Mouse (Mus musculus) R1 (cell line): ENCODE results near the gene Slc7a10.
A peak's percentile ranks its signal among the peaks of the same experiment; 100 is the strongest.

ENCODE experiments used
- DNase-seq: peaks from one replicate; pipeline ENCODE4 v3.0.0-alpha.2; 2018; ENCODE audit warnings: low read depth, low spot score

Gene Slc7a10

DNA sequence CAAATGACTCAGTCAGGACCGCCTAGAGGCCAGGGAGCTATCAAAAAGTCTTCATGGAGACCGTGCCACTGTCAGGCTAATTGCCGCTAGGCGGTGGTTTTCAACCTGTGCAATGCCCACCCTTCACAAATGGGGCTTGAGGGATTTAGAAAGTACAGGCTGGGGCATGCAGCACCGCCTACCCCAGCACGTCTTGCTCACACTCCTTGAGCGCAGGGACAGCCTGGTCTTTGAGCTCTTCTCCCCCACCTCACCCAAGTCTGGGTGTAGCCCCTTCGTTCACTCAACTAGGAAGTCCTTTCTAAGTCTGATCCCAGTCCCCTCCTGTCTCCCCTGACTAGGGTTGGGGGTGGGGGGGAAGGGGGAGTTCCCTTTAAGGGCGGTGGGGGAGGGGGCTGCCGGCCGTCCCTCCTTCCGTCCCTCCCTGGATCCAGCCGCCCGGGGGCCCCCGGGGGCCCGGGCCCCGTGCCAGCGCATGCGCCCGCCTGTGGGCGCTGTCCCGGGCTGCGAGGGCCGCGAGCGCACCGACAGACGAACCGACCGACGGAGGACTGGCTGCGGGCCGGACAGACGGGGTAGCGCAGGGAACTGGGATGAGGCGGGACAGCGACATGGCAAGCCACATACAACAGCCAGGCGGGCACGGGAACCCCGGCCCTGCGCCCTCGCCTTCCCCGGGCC is at the start of gene Slc7a10:
TSS of gene Slc7a10 (plus strand) at position 497 of the 681 bp plus-strand sequence.
- peak; percentile 32 for DNase-seq

GRCm38 (mm10) chr7:35137524-35137923 is 48.7 kb upstream of the Slc7a10 start:
- DNase-seq: no peak

GRCm38 (mm10) chr7:35138481-35138880 is 47.7 kb upstream of the Slc7a10 start:
- DNase-seq: no peak

- DNase-seq: no peak
Observed at GRCm38 (mm10) chr7:35139880-35140279, 46.3 kb upstream of the Slc7a10 start.

DNA sequence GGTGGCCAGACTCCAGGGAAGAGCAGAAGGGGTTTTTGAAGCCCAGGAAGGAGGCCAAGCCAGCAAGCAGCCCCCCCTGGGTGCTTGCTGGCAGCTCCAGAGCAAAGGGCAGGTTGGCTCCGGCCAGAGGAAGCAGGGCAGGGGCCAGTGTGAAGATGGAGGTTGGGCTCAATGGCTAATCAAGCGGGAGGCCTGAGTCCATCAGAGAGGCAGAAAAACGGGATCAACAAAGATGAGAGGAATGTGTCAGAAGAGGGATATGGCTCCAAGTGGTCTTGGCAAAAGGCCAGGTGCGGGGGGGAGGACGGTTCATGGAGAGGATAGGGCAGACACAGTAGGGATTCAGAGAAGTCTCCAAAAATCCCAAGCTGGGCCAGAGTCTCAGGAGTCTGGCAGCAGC is 44.7 kb upstream of the Slc7a10 start:
- DNase-seq: no peak

DNA sequence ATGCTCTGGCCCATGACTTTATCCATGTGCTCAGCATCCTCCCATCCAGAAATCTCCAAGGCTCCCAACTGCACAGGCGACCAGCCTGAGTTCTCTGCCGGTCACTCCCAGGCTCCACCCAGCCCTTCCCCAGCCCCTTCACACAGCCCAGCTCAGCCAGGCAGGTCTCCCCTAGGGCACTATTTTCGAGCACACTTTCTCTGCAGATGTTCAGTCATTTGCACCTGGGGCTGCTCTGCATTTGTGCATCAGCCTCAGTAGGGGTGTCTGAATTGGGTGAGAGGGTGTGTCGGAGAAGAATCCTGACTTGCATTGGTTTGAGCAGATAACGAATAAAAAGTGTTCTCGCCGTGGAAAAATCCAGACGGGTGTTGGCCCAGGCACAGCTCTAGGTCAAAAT is 43.7 kb upstream of the Slc7a10 start:
- DNase-seq: peak; percentile 30

DNA sequence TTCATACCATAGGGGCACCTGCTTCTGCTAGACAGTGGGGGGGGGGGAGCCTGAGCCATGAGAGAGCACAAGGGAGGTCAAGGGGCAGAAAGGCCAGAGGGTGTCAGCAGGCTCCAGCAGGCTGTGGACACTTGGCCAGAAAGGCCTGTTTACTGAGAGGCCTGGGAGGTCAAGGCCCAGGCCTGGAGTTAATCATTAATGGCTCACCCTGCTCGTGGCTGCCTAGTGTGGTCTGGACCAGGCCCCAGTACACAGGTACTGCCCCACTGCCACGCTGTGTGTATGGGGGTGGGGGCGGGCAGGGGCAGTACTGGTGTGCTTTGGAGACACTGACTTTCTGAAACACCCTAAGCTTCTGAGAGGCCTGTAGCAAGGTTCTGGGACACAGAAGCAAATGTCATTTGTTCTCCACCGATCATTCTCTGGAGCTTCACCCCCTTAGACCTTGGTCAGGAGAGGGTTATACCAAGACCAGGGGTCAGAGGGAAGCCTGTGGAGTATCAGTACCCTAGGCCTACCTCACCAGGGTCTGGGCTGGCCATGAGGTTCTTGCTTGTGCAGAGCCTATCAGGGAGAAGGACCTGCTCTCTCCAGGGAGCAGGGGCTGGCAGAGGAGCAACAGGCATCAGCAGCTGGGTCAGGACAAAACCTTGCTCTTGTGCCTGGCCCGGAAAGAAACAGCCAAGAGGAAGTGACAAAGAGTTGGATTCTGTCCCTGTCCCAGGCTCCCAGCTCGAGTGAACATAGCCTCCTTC is 42.1 kb upstream of the Slc7a10 start:
- DNase-seq: no peak

GRCm38 (mm10) chr7:35145068-35145467 is 41.1 kb upstream of the Slc7a10 start:
- no peak for DNase-seq

- peak; percentile 24 for DNase-seq
Observed at GRCm38 (mm10) chr7:35146269-35146668, 39.9 kb upstream of the Slc7a10 start.

DNA sequence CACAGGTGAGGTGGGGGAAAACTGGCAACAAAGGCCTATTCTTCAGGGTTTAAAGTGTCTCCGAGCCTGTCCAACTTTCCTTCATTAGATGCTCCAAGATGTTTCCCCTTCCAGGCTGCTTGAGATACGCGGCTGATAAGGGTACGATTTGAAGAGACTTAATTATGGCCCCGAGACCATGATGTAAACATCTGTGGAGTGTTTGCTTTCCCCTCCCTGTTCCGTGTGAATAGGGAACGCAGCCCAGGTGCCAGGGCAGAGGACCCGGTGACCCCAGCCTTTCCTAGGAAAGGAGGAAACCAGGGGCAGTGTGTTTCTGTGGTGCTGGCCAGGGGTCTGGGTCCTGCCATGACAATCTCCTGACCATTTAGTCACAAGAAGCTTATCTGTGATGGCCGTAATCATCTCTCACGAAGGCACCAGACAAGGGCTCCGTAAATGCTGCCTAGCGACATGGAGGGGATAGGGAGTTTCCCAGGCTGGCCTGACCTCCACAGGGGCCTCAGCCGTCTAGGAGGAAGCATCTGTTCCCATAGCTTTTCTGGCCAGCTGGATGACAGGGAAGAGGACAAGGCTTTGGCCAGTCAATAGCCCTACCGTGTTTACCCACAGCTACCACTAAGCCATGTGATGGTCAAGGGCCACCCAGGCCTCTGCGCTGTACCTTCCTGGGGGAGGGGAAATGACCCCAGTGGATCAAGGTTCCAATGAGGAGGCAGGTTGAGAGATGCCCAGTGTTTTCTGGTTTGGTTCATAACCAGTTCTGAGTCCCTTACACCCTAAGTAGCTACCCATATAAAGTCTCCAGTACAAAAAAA is 36.4 kb upstream of the Slc7a10 start:
- no peak for DNase-seq

- DNase-seq: no peak
Observed at GRCm38 (mm10) chr7:35150860-35151259, 35.3 kb upstream of the Slc7a10 start.

- DNase-seq: no peak
Observed at GRCm38 (mm10) chr7:35154449-35154848, 31.7 kb upstream of the Slc7a10 start.

DNA sequence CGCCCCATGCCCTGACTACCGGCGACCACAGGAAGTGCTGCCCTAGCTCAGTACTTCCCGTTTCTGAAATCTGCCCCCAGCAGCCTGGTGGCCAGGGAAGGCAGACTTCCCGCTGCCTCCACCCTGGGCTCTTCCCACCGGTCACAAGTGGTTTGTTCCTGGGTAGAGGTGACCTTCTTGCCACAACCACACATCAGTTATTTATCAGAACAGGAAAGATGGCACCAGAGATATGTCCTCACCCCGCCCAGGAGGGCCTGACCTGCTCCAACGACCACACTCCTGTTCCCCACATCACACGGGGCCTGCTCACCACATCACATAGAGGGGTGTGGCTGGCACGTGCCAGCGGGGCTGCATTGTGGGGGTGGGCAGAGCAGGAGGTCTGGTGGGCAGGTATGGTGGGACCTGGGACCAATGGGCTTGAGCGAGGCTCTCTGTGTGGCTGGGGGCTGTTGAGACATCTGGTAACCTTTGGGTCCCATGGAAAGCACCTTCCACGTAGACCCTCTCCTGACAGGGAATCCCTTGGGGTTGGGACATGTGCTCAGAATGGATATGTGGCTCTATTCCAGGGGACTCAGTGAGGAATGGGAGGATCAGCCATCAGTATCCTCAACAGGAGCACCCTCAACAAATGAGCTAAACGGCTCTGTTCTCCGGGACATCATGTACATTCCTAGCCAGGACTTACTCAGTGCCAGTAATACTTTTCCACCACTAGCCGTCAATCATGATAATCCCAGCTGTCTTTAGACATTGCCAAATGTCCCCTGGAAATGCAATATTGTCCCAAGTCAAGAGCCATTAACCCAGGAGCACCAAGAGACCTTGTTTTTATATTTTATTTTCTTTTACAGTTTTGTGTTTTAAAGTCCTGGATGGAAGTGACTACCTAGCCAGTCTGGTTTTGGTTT is 29.4 kb upstream of the Slc7a10 start:
- no peak for DNase-seq

- no peak for DNase-seq
Observed at GRCm38 (mm10) chr7:35157512-35157911, 28.7 kb upstream of the Slc7a10 start.

DNA sequence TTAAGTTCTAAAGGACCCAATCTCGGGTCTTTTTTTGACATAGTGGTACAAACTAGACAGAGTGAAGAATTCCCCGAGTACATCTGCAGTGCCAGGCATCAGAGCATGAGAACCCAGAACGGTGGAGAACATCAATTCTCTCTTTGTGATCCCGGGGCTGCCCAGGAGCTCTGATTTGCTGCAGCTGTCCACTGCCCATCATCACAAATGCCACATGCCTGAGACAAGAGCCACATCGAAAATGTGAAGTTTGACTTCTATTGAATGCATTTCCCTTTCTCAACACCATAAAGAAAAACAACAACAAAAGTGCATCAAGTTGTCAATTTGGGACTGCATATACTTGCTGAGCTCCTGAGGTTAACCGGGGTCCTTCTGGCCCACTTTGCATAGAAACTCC is 23.7 kb upstream of the Slc7a10 start:
- no peak for DNase-seq

- no peak for DNase-seq
Observed at GRCm38 (mm10) chr7:35163600-35163999, 22.6 kb upstream of the Slc7a10 start.

DNA sequence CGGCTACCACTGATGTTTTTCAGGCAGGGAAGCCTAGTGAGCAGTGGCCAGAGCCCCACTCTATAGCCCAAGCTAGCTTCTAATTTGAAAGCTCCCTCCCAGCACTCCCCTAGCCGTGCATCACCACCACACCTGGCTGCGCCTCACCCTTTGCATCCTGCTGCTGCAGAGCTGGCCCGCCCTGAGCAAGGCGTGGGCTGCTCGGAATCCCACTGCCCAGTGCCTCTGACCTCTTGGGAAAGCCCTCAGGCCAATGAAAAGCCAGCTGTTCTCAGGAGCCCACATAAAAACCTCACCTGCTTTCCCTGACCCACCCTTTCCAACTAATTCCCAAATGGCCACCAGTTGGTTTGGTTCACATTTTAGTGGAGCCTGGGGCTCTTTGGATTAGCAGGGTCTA is 22.1 kb upstream of the Slc7a10 start:
- DNase-seq: no peak

DNA sequence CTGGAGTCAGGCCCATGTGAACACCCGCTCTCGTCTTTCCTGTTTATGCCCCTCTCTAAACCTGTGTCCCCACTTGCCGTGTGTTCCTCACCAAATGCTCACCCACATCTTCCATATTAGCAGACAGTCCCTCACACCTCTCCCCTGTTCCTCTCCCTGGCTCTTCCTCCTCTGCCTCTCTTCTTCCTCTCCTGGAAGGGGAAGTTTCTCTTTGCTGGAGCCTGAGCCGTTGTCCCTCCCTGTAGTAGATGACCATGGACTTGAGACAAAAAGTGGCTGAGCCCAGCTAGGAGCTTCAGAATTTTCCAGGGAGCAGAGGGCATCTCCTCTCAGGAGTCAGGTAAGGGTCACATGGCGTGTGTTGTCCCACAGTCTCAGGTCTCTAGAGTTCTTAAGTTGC is 19.2 kb upstream of the Slc7a10 start:
- DNase-seq: no peak

GRCm38 (mm10) chr7:35167925-35168324 is 18.3 kb upstream of the Slc7a10 start:
- no peak for DNase-seq

GRCm38 (mm10) chr7:35169341-35169740 is 16.8 kb upstream of the Slc7a10 start:
- peak; percentile 85 for DNase-seq

- DNase-seq: peak; percentile 91
Observed at GRCm38 (mm10) chr7:35171867-35172382, 14.3 kb upstream of the Slc7a10 start.
